Mouse (Mus musculus): ENCODE measurements around the gene Gldn. TPM values are rescaled to one million over a fixed set of nuclear protein-coding genes. Genes with fewer than 3 reads are reported as not detected.

Gene Gldn
- polyA plus RNA-seq, 1 experiment from 2014 or later, result 0.08 TPM

Other genes with a start within 250 kb of the Gldn start
- gene Tnfaip8l3, start 218.1 kb upstream of the Gldn start, polyA plus RNA-seq (2015; fragmentation: Nextera tagmentation; extraction: Ambion mirVana), result 0.18 TPM in 1 of 2 replicates, not detected in the other
- gene Cyp19a1, start 18.4 kb upstream of the Gldn start, polyA plus RNA-seq (2015; fragmentation: Nextera tagmentation; extraction: Ambion mirVana), result not detected in 2 replicates
- 1.0 and 1.1 TPM in 2 replicates for gene Dmxl2, start 215.1 kb downstream of the Gldn start, polyA plus RNA-seq (2015; fragmentation: Nextera tagmentation; extraction: Ambion mirVana)

Measured in thymus, postnatal 0 days (tissue).